Mouse (Mus musculus) forebrain, embryonic 10.5 days (tissue): Measurements from ENCODE around the gene Fbxl8. TPM values are rescaled to one million over a fixed set of nuclear protein-coding genes. Genes with fewer than 3 reads are reported as not detected.
A peak's percentile ranks its signal among the peaks of the same experiment; 100 is the strongest.

Source experiments
- DNase-seq: peaks from one replicate; pipeline ENCODE4 v3.0.0-alpha.2; 2017; ENCODE audit warnings: low spot score; ENCODE audit errors: extremely low spot score
- H3K27ac ChIP-seq: fragments of 300-500 bp; sonication (generic); 2 replicates; pipeline ENCODE4 v1.5.1; 2016; ENCODE audit warnings: mild to moderate bottlenecking
- H3K27me3 ChIP-seq: fragments of 300-500 bp; sonication (generic); 2 replicates; pipeline ENCODE4 v1.6.1; 2016; ENCODE audit warnings: mild to moderate bottlenecking; ENCODE audit not compliant: poor library complexity, severe bottlenecking
- H3K36me3 ChIP-seq: fragments of 300-500 bp; sonication (generic); replicated peaks from 2 replicates; pipeline ENCODE4 v1.6.1; 2016; ENCODE audit warnings: mild to moderate bottlenecking, moderate library complexity
- H3K4me1 ChIP-seq: fragments of 300-500 bp; sonication (generic); 2 replicates; pipeline ENCODE4 v1.6.1; 2016
- H3K4me3 ChIP-seq: fragments of 300-500 bp; sonication (generic); 2 replicates; pipeline ENCODE4 v1.5.1; 2016; ENCODE audit warnings: mild to moderate bottlenecking, moderate library complexity
- H3K9me3 ChIP-seq: fragments of 300-500 bp; sonication (generic); 2 replicates; pipeline ENCODE4 v1.6.1; 2016; ENCODE audit warnings: mild to moderate bottlenecking, moderate library complexity
- WGBS: fragments of 180-500 bp; shearing (Covaris S2); methylation state at CpG from one replicate; pipeline ENCODE4 v1.1.7; 2016; 5-methylcytosine and 5-hydroxymethylcytosine counted together
- polyA plus RNA-seq: library from polyadenylated mRNA; unstranded; fragments of >200 nt; fragmentation: Nextera tagmentation; extraction: Ambion mirVana; gene quantifications from 2 replicates; pipeline ENCODE4 v1.2.1, GENCODE M21; 2016

The Fbxl8 gene
- polyA plus RNA-seq, 1 experiment from 2014 or later, result 0.55 TPM

DNA sequence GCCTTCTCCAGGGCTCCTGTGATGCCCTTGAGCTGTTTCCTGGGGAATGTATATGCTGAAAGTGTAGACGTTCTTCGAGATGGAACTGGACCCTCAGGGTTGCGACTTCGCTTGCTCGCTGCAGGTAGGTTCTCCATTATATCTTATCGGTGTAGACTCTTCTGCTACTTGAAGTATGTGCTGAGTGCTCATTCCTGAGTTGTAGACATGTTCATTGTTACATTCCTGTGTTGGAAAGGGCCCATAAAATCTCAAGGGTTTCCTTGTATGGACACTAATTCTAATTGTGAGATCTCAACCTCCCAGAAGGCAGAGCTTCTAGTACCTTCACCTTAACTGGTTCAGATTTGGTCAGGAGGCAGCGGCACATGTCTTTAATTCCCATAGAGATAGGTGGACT lies 23.4 kb upstream of the Fbxl8 start:
- no peaks in the 10 kb centered on the region for H3K9me3 ChIP-seq
- H3K4me3 ChIP-seq, result no peak overlapping the region
- no peaks in the 10 kb centered on the region for H3K4me1 ChIP-seq
- WGBS, result 97% methylated on average over 7 of the region's 7 CpGs
- H3K27ac ChIP-seq, result no peak overlapping the region
- no peaks in the 10 kb centered on the region for H3K27me3 ChIP-seq
- DNase-seq, result no peak
- peaks cover 62% of the 10 kb centered on the region for H3K36me3 ChIP-seq

DNA sequence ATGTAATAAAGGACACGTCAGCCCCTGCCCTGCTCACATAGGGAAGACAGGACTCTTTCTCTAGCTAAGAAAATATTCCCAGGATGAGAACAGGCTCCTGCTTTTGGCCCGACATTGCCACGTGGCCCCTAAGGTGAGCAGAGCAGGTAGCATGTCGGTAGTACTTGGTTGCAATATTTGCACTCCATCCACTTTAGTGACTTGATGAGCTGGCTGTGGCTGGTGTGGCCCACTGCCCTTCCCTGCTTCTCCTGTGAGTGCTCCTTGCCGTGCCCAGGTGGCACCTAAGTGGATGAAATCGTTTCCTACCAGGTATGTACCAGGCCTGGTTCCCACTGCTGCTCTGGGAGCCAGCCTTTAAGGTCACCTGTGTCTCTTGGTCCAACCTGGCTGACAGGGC lies 12.5 kb upstream of the Fbxl8 start:
- Histone ChIP-seq H3K4me3 (no peak overlapping the region), H3K27ac (no peak overlapping the region), H3K36me3 (peaks cover 65% of the 10 kb centered on the region), H3K9me3 (no peaks in the 10 kb centered on the region), H3K27me3 (peaks cover 33% of the 10 kb centered on the region), H3K4me1 (peaks cover 21% of the 10 kb centered on the region)
- 93% methylated on average over 6 of the region's 6 CpGs for WGBS
- DNase-seq, result no peak

DNA sequence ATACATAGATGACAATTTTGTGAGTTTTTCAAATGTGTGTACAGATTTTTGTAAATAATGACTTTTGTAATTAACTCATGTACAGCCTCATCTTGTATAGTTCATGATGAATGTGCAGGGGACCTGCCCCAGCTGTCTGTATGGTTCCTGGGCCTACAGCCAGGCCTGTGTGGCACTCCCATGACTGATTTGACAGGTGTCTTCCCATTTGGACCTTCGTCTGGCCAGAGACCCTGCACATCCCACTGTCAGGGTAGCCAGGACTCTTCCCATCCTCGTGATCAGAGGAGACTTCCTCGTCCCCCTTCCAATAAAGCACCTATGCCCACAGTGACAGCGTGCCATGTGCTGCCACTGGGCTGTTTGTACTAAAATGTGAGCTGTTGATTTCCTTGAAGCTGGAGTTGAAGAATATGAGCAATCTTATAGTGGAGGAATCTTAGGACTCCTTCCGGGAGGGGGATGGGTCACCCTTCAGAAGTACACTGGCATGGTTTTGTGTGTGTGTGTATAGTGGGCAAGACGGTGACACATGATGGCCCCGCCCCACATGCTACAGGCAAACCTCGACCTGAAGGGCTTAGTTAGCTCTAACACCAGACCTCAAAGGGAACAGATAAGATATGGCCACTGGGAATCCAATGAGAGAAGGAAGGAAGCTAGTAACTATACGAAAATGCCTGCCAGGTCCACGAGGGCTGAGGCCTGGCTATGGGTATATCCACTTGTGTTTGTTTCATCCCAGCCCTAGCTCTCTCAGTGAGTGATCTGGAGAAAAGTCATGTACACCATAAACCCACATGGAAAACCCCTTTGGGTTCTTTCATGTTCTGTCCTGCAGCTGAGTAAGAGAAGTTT lies 11.5 kb upstream of the Fbxl8 start:
- Histone ChIP-seq H3K27ac (no peak overlapping the region), H3K4me1 (peaks cover 21% of the 10 kb centered on the region), H3K9me3 (no peaks in the 10 kb centered on the region), H3K36me3 (peaks cover 55% of the 10 kb centered on the region), H3K27me3 (peaks cover 42% of the 10 kb centered on the region), H3K4me3 (no peak overlapping the region)
- 90% methylated on average over 10 of the region's 10 CpGs for WGBS
- DNase-seq, result no peak

DNA sequence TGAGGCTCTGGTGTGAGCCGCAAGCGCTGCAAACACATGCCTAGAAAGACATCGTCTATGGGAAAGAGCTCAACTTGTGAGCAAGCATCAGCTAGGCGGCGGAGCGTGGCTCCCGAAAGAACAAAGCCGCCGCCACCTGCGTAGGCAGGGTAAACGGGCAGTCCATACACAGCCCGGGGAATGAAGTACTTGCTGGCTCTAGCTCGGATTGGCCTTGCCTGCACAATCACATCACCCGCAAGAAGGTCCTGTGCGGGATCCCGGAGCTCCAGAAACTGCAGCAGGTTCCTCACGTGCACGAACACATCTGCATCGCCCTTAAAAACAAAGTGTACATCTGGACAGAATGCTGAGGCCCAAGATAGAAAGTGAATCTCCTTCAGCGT lies 10.7 kb upstream of the Fbxl8 start:
- Histone ChIP-seq H3K4me1 (peaks cover 25% of the 10 kb centered on the region), H3K27ac (peak overlapping the region; percentile 82; the same call in 1 of the 2 replicates), H3K9me3 (no peaks in the 10 kb centered on the region), H3K4me3 (peak overlapping the region; percentile 73), H3K36me3 (peaks cover 46% of the 10 kb centered on the region), H3K27me3 (peaks cover 51% of the 10 kb centered on the region)
- WGBS, result 35% methylated on average over 20 of the region's 20 CpGs
- no peak for DNase-seq

DNA sequence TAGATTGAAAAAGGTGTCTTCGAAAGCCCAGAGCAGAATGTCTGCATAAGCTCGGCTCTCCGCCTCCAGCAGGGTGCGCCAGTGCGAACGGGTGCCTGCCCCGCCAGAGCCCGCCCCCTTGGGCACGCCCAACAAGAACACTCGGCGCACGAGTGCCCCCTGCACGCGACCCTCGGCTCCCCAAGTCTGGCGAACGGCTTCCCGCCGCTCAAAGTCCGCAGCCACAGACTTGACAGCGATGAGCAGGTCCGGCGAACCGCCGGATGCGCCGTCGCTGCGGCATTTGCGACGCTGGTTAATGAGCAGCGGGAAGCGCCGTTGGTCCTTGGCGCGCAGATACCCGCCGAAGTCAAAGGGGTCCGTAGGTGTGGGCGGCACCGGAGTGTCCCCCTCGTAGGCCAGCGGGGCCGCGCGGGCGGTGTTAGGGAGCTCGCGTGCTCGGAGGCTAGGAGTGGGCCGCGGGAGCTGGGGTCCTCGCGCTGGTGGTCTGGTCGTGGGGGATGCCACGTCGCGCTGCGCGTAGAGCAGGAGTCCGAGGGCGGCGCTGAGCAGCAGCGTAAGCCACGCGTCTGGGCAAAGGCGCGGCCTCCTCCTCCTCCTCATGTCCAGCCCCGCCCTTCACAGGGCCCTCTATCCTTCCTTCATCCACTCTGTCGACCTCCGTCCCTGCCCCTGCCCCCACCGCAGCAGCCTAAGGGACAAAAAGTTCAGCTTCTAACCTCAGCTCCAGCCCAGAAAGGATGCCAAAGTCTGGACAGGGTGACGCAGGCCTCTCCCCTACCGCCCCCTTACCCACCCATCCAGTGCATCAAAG lies 10.1 kb upstream of the Fbxl8 start:
- Histone ChIP-seq H3K27me3 (peaks cover 57% of the 10 kb centered on the region), H3K27ac (peak overlapping the region; percentile 82)

DNA sequence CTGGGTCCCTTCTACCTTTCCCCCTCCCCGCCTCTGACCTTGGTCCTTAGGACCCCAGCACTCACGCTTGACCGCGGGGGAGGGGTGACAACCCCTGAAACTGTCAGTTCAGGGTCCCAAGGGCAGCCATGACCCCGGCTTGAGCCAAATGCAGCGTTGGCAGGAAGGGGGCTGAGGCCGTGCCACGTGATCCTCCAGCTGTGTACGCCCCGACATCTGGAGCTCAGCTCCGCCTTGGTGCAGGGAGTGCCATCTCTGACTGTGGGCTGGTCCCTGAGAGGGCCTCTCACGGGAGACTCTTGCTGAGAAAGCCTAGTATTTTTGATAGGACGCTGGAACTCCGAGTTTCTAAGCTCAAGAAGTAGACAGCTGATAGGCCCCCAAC lies 9.5 kb upstream of the Fbxl8 start, which contains the start of gene B3gnt9:
Gene B3gnt9 (minus strand): TSS at position 188 of the 385 bp plus-strand sequence.
- peaks cover 63% of the 10 kb centered on the region for H3K27me3 ChIP-seq
- no peaks in the 10 kb centered on the region for H3K9me3 ChIP-seq
- peak within 1 kb of the TSS; percentile 73 for H3K4me3 ChIP-seq
- H3K36me3 ChIP-seq, result peaks cover 34% of the 10 kb centered on the region
- peak within 1 kb of the TSS; percentile 82 for H3K27ac ChIP-seq
- under 1% methylated on average over 14 of the region's 14 CpGs for WGBS
- DNase-seq, result no peak
- H3K4me1 ChIP-seq, result peaks cover 36% of the 10 kb centered on the region

More for the DNA sequence above, 10.1 kb upstream of the Fbxl8 start:
- peak; percentile 87 for DNase-seq
- under 1% methylated on average over 74 of the region's 74 CpGs for WGBS
- peak overlapping the region; percentile 73 for H3K4me3 ChIP-seq
- H3K9me3 ChIP-seq, result no peaks in the 10 kb centered on the region
- peaks cover 40% of the 10 kb centered on the region for H3K36me3 ChIP-seq
- peaks cover 31% of the 10 kb centered on the region for H3K4me1 ChIP-seq

DNA sequence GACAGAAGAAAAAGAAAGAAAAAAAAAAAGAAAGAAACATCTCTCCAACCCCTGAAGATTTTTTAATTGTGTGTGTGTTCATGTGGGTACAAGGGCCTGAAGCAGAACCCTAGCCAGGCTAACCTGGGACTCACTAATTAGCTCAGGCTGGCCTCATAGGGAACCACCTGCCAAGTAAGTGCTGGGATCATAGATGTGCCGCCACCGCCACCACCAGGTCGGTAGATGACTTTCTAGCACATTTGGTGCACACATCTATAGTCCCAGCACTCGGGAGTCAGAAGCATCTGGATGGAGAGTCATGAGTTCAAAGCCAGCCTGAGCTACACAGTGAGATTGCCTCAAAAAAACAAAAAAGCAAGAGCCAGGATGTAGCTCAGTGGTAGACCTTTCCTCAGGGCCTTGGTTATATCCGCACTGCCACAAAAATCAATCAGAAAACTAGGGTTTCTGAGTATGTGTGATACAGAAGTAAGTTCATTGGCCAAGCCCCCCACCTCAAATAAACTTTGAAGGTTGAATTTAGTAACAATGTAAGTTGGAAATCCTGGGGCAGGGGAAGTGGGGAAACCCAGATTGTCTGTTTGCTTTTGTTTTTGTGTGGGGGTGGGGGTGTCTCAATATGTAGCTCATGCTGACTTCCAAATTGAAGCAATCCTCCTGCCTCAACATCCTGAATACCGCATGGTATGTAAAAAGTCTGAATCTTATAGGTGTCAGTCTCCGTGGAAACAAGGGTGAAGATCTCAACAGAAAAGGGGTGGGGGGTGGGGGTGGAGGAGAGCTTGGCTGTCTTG lies 6.9 kb upstream of the Fbxl8 start:
- Histone ChIP-seq H3K4me3 (no peak overlapping the region), H3K9me3 (peaks cover 6% of the 10 kb centered on the region; the same call in 1 of the 2 replicates), H3K27ac (no peak overlapping the region), H3K36me3 (peaks cover 9% of the 10 kb centered on the region), H3K27me3 (peaks cover 88% of the 10 kb centered on the region), H3K4me1 (peaks cover 37% of the 10 kb centered on the region)
- DNase-seq, result no peak
- WGBS, result 69% methylated on average over 7 of the region's 7 CpGs

DNA sequence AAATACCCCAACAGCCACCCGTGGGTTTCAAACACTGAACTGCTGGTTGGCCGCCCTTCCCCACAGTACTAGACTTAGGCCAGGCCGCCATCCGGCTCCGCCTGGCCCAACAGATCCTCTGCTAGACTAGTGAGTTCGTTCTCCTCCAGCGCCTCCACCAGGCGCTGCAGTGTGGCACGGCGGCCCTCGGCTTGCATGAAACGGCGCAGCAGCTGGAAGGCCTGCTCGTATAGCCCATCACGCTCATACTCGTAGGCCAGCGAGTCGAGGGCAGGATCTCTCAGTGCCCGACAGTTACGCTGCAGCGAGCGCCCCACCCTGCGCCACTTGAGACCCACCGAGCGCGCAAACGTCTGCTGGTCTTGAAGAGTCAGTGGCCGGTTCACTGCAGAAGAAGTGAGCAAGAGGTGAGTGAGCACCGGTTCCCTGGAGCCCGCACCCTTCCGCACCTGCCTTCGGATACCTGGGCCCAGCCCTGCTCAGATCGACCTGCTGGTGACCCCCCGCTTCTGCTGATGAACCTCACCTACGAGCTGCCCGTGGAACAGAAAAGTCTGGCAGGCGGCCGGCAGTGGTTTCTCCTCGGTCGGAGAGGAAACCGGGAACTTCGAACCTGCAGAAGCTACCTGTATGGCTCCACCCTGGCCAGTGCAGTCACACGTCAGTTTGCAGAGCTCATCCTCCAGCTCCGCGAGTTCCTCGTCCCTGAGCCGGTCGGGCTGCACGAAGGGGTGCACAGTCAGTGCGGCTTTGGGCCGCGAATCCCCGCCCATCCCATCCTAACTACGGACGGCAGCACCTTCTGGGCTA lies 5.3 kb upstream of the Fbxl8 start:
- Histone ChIP-seq H3K27ac (no peak overlapping the region), H3K4me3 (peak overlapping the region; percentile 52), H3K27me3 (peaks cover 98% of the 10 kb centered on the region), H3K9me3 (peaks cover 6% of the 10 kb centered on the region; the same call in 1 of the 2 replicates), H3K36me3 (no peaks in the 10 kb centered on the region), H3K4me1 (peaks cover 34% of the 10 kb centered on the region)
- WGBS, result 2% methylated on average over 55 of the region's 55 CpGs
- DNase-seq, result peak; percentile 69

DNA sequence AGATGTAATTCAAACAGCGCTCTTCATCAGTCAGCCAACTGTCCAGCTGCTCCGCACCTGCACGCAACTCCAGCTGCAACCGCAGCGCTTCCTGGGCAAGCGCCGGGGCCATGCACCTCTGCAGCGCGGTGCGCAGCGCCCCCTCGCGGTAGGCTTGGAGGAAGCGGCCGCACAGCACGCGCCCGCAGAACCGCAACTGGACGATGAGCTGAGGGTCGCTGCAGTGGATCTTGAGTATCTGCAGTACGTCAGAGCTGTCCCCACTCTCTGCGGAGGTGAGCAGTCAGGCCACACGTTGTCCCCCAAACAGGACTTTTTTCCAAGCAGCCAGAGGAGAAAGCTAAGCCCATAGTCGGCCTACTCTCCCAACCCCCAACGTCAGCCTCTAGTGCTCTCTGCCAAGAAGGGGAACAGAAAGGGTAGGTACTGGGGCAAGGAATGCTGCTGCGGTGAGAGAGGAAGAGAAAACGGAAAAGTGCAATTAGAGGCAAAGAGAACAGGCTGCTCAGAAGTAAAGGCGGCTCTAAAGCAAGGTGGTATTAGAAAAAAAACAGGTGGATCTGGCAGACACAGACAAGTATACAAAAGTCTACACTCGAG lies 4.6 kb upstream of the Fbxl8 start:
- Histone ChIP-seq H3K27me3 (peaks cover 100% of the 10 kb centered on the region), H3K4me3 (peak overlapping the region; percentile 52), H3K27ac (no peak overlapping the region), H3K9me3 (peaks cover 6% of the 10 kb centered on the region; the same call in 1 of the 2 replicates), H3K36me3 (no peaks in the 10 kb centered on the region), H3K4me1 (peaks cover 34% of the 10 kb centered on the region)
- DNase-seq, result peak; percentile 83
- WGBS, result 4% methylated on average over 30 of the region's 30 CpGs

DNA sequence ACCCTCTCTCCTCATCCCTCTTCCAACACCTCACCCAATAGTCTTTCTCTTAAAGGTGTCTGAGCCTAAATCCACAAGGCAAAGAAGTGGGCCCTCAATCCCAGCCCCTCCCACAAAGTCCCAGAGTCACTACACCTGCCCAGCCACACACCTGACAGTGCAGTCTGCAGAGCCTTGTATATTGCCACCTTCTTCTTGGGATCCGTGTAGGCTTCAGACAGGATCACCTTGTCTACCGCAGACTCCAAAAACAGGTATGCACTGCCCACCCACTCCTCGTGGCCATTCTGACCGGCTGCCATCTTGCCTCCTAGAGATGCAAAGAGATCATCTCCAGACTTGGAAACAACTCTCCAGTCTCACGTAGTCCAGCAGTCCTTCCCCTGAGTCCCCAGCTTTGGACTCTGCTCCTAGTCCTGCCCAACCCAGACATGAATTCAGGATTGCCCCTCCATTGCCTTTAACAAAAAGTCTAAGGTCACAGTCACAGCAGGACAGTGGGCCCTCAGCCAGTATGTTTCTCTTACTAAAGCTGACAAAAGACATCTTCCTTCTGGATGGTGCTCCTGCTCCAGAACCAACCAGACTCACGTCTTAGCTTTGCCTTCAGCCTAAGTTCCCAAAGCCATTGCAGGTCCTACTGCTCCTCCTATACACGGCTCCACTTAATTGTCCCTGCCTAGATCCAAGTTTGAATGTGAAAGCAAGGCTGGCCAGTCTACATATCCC lies 3.9 kb upstream of the Fbxl8 start:
- Histone ChIP-seq H3K4me1 (peaks cover 32% of the 10 kb centered on the region), H3K9me3 (peaks cover 6% of the 10 kb centered on the region; the same call in 1 of the 2 replicates), H3K4me3 (no peak overlapping the region), H3K36me3 (no peaks in the 10 kb centered on the region), H3K27me3 (peaks cover 100% of the 10 kb centered on the region), H3K27ac (no peak overlapping the region)
- DNase-seq, result no peak
- WGBS, result 65% methylated on average over 7 of the region's 7 CpGs
